Mouse (Mus musculus) lung, adult 2 months (tissue): ENCODE data around the gene Vamp2. TPM values are rescaled to one million over a fixed set of nuclear protein-coding genes. Genes with fewer than 3 reads are reported as not detected.

Experiments used
- DNase-seq: peaks from one replicate; pipeline ENCODE4 v3.0.0; 2022
- H3K4me1 ChIP-seq: fragments of 200-500 bp; 2 replicates; pipeline ENCODE4 v1.6.1; 2011; ENCODE audit warnings: low read length; ENCODE audit not compliant: control insufficient read depth, insufficient read depth
- H3K4me3 ChIP-seq: fragments of 200-500 bp; replicated peaks from 2 replicates; pipeline ENCODE3; 2011; ENCODE audit warnings: low read depth, mild to moderate bottlenecking, control low read depth, low read length; ENCODE audit errors: extremely low read depth
- CTCF ChIP-seq: fragments of 200-500 bp; IDR thresholded peaks from 2 replicates; pipeline ENCODE4 v1.5.1; 2011; ENCODE audit warnings: mild to moderate bottlenecking, low read length, control low read depth; ENCODE audit not compliant: insufficient read depth
- POLR2A ChIP-seq: fragments of 200-500 bp; IDR thresholded peaks from 2 replicates; pipeline ENCODE4 v1.6.1; 2011; ENCODE audit warnings: low read depth, mild to moderate bottlenecking, control low read depth, low read length, borderline replicate concordance; ENCODE audit errors: extremely low read depth
- WGBS: fragments of 180-500 bp; shearing (Covaris S2); methylation state at CpG from one replicate; pipeline ENCODE4 v1.1.7; 2018; 5-methylcytosine and 5-hydroxymethylcytosine counted together
- polyA plus RNA-seq: library from polyadenylated mRNA; depleted of rRNA; stranded (reverse); fragments of >200 nt; gene quantifications from 2 replicates; pipeline ENCODE4 v1.2.3, GENCODE M21; 2012; rRNA removed

The Vamp2 gene
- 120 and 129 TPM in 2 replicates for polyA plus RNA-seq

DNA sequence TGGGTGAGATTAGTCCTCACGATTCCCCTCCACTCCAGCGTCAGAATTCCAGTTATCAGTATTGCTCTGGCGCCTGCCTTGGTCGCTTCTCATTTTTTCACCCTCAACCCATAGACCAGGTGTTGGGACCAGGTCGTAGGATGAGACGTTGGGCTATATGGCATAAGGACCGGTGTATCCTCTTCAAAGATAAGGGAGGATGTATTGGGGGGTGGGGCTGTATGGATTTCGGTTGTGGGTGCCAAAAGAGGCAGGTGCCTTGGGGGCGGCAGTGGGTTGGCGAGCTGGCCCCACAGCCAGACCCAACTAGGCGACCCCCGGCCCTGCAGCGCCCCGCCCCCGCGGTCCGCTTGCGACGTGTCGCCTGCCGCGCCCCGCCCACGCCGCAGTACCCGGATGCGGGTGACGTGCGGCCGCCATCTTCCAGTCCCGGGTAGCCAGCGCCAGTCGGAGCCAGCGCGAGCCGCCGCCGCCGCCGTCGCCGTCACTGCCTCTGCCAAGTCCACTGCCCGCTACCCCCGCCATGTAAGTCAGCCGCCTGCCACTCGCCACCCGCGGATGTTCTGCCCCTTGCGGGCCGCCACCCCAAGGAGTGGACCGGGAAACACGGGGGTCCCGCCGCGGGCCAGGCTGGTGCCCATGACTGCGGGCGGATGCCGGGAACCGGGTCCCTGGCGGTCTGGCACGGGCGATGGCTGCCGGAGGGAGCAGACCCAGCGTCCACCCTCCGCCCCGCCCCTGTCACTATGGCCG, at the start of gene Vamp2:
Vamp2 (plus strand) TSS at position 388 of the 753 bp plus-strand sequence.
- DNase-seq: peak; percentile 90
- peaks cover 11% of the 10 kb centered on the region for H3K4me1 ChIP-seq
- WGBS: under 1% methylated on average over 67 of the region's 67 CpGs
- H3K4me3 ChIP-seq: peak within 1 kb of the TSS; percentile 99
- 0 out of 2 replicates have a peak, but pooled peaks have one; percentile 47 for TF ChIP-seq POLR2A
- no peak for TF ChIP-seq CTCF

GRCm38 (mm10) chr11:69045531-69046394, 42.5 kb upstream of the Vamp2 start, which contains the start of gene Aurkb:
Gene Aurkb, plus strand, starts transcription at chr11:69045647.
- H3K4me1 ChIP-seq: peaks cover 3% of the 10 kb centered on the region; the same call in 1 of the 2 replicates
- TF ChIP-seq POLR2A: no peak
- TF ChIP-seq CTCF: no peak
- peak; percentile 67 for DNase-seq
- WGBS: 1% methylated on average over 54 of the region's 54 CpGs
- H3K4me3 ChIP-seq: peak within 1 kb of the TSS; percentile 60

DNA sequence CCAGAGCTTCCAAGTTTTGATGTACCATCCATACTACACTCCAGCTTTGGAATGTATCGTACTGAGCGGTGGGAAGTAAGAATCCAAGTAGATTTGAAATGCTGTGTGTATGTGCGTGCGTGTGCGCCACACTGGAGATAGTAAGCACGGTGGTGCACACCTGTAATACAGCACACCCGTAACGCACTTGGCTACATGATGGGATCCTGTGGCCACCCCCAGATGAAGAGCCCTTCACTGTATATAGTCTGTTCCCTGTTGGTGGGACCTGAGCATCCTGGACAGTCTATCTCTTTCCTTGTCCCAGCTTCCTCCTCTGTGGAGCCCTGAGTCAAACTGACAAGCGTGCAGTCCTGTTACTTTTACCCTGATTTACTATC, 41.9 kb upstream of the Vamp2 start:
- 13% methylated on average over 9 of the region's 9 CpGs for WGBS
- H3K4me3 ChIP-seq: no peak overlapping the region
- TF ChIP-seq POLR2A (no peak), CTCF (no peak)
- no peak for DNase-seq
- H3K4me1 ChIP-seq: peaks cover 3% of the 10 kb centered on the region; the same call in 1 of the 2 replicates

DNA sequence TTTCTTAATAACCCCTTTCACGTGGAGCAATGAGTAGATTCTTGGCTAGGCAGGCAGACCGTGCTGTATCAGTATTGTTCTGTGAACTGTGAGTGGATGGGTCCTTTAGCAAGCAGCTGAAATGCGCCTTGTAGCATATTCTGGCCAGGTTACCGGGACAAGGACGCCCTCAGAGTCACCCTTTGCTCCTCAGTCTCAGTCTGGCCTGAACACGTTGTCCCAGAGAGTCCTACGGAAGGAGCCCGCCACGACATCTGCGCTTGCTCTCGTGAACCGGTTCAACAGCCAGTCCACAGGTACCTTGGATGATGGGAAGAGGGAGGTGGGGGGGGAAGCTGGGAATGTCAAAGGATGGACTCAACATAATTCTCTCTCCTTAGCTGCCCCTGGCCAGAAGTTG, 40.7 kb upstream of the Vamp2 start:
- no peak for TF ChIP-seq POLR2A
- TF ChIP-seq CTCF: no peak
- Histone ChIP-seq H3K4me3 (no peak overlapping the region), H3K4me1 (peaks cover 3% of the 10 kb centered on the region; the same call in 1 of the 2 replicates)
- DNase-seq: no peak
- 85% methylated on average over 12 of the region's 12 CpGs for WGBS

DNA sequence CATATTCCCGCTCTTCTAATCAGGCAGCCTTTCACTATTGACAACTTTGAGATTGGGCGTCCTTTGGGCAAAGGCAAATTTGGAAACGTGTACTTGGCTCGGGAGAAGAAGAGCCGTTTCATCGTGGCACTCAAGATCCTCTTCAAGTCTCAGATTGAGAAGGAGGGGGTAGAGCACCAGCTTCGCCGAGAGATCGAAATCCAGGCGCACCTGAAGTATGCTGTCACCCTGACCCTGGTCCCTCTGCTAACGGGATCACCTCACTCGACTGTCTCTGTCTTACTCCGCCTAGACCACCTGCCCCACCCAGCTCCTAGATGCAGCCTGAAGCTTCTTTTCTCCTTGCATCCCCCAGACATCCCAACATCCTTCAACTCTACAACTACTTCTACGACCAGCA, 40.1 kb upstream of the Vamp2 start:
- TF ChIP-seq CTCF (no peak), POLR2A (no peak)
- 86% methylated on average over 14 of the region's 14 CpGs for WGBS
- H3K4me1 ChIP-seq: peaks cover 3% of the 10 kb centered on the region; the same call in 1 of the 2 replicates
- H3K4me3 ChIP-seq: no peak overlapping the region
- DNase-seq: no peak

DNA sequence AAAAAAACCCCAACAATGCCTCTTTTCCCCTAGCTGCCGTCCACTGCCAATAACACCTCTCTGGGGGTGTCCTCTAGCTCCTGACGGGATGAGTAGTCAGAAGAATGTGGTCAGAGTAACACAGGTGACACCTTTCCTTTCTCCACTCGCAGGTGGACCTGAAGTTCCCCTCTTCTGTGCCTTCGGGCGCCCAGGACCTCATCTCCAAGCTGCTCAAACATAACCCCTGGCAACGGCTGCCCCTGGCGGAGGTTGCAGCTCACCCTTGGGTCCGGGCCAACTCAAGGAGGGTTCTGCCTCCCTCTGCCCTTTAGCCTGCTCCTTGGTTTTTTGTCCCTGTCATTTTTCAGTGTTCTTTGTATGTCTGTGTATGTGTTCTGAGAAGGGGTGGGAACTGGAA, 37.5 kb upstream of the Vamp2 start:
- TF ChIP-seq CTCF (no peak), POLR2A (no peak)
- peaks cover 5% of the 10 kb centered on the region; the same call in 1 of the 2 replicates for H3K4me1 ChIP-seq
- WGBS: 76% methylated on average over 8 of the region's 8 CpGs
- no peak for DNase-seq
- H3K4me3 ChIP-seq: no peak overlapping the region

DNA sequence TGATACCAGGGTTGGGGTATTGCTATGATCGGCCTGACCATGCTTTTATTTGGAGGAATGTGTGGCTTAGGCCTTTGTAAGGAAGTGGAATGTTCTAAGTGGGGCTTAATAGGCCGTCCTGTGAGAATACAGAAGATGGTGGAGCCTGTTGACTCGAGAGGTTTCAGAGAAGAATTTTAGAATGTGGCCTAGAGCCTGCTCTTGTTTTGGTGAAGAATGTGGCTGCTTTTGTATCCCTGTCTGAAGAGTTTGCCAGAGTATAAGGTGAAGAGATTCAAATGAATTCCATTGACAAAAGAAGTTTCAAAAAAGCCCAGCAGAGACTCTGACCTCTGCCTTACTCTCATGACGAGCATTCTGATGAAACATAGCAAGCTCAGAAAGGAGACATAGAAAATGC, 36.5 kb upstream of the Vamp2 start:
- TF ChIP-seq CTCF (no peak), POLR2A (no peak)
- WGBS: 79% methylated on average over 4 of the region's 4 CpGs
- Histone ChIP-seq H3K4me1 (0 out of 2 replicates have a peak, but pooled peaks cover 2% of the 10 kb centered on the region), H3K4me3 (no peak overlapping the region)
- DNase-seq: no peak

DNA sequence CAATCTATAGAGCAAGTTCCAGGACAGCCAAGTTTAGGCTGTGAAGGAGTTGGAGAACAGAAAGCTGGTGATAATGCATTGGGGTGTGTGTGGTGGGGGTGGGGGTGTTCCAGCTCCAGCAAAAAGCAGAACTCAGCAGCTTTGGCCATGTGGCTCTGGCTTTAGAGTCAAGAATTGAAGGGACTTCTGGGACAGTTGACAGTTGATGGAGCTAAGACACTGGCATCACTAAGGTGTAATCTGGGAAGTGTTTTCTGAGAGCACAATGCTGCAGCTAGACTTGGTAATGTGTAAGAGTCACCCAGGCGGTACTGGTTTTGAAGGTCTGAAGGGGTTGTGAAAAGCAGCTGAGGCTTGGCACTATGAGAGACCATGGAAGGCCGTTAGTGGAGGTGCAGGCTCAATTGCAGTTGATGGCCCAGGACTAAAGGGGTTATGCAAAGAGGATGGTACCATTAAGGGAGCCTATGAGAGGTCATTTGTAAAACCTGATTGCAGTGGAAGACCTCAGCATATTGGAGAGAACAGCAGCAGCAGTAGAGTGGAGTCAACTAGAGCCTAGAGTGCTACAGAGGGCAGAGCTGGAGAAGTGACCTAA, 35.4 kb upstream of the Vamp2 start:
- WGBS: 87% methylated on average over 2 of the region's 2 CpGs
- DNase-seq: no peak
- H3K4me1 ChIP-seq: 0 out of 2 replicates have a peak, but pooled peaks cover 2% of the 10 kb centered on the region
- TF ChIP-seq CTCF: no peak
- TF ChIP-seq POLR2A: no peak
- H3K4me3 ChIP-seq: no peak overlapping the region

DNA sequence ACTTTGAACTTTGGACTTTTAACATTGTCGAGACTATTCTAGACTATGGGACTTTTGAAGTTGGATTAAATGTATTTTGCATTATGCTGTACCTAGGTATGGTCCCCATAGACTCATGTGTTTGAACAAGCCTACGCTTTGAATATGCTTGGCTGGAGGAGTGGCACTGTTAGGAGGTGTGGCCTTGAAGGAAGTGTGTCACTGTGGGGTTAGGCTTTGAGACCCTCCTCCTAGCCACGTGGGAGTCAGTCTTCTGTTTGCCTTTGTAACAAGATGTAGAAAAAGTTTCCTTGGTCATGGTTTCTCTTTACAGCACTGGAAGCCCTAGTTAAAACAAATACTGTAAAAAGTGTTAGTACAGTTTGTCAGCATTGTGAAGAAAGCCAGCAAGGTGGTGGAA, 34.4 kb upstream of the Vamp2 start:
- no peak for DNase-seq
- TF ChIP-seq CTCF: no peak
- no peak for TF ChIP-seq POLR2A
- 49% methylated on average over 3 of the region's 3 CpGs for WGBS
- H3K4me3 ChIP-seq: no peak overlapping the region
- peaks cover 2% of the 10 kb centered on the region; the same call in 1 of the 2 replicates for H3K4me1 ChIP-seq
